Mouse (Mus musculus): ENCODE results near the gene Faim. TPM values are rescaled to one million over a fixed set of nuclear protein-coding genes. Genes with fewer than 3 reads are reported as not detected.

Gene Faim
- polyA plus RNA-seq, 1 experiment from 2014 or later, result 76.5 TPM

- Histone ChIP-seq H3K4me1 (ENCODE audit: control insufficient read depth, insufficient read depth, low read length) (no peaks in the 10 kb centered on the region), H3K9me3 (ENCODE audit: control insufficient read depth, low read length) (no peaks in the 10 kb centered on the region), H3K27ac (ENCODE audit: low read depth, low read length) (no peak overlapping the region), H3K4me3 (ENCODE audit: low read depth, low read length) (no peak overlapping the region), H3K36me3 (ENCODE audit: control insufficient read depth, insufficient read depth, low read length) (no peaks in the 10 kb centered on the region; the same call in 1 of the 2 replicates), H3K4me2 (ENCODE audit: low read depth) (no peak overlapping the region), H3K27me3 (ENCODE audit: control insufficient read depth, insufficient read depth, low read length) (no peaks in the 10 kb centered on the region), H3K9ac (ENCODE audit: low read length) (no peak overlapping the region)
- 68% methylated on average over 6 of the region's 6 CpGs for WGBS
- DNase-seq (ENCODE audit: low spot score) (no peak), ATAC-seq (ENCODE audit: insufficient read depth, low FRiP score, low TSS enrichment) (no peak)
These were observed 63.6 kb downstream of the Faim start for GRCm38 (mm10) chr9:99049760-99050159.

Other genes starting within 250 kb of the Faim start
- gene Prr23a1, start 143.9 kb upstream of the Faim start, polyA plus RNA-seq (2014; fragmentation: Nextera tagmentation; extraction: Ambion mirVana), result not detected in 2 replicates
- not detected in 2 replicates for gene Prr23a2, start 129.9 kb upstream of the Faim start, polyA plus RNA-seq (2014; fragmentation: Nextera tagmentation; extraction: Ambion mirVana)
- 0.12 TPM in 1 of 2 replicates, not detected in the other for gene Prr23a3, start 121.6 kb upstream of the Faim start, polyA plus RNA-seq (2014; fragmentation: Nextera tagmentation; extraction: Ambion mirVana)
- not detected in 2 replicates for gene 7420426K07Rik, start 83.3 kb upstream of the Faim start, polyA plus RNA-seq (2014; fragmentation: Nextera tagmentation; extraction: Ambion mirVana)
- gene Foxl2, start 31.1 kb upstream of the Faim start, polyA plus RNA-seq (2014; fragmentation: Nextera tagmentation; extraction: Ambion mirVana), result 0.30 and 0.36 TPM in 2 replicates
- gene Gm1123, start 49.3 kb downstream of the Faim start, polyA plus RNA-seq (2014; fragmentation: Nextera tagmentation; extraction: Ambion mirVana), result not detected in 2 replicates
- gene Pik3cb, start 154.2 kb downstream of the Faim start, polyA plus RNA-seq (2014; fragmentation: Nextera tagmentation; extraction: Ambion mirVana), result 1.4 and 1.8 TPM in 2 replicates